Mouse (Mus musculus) cerebellum, adult 9-10 months (tissue): Measurements from ENCODE around the gene Gm37240.
"Not testable (repeated sequence)": the region's sequence is repeated elsewhere in the genome, so short reads cannot be mapped to it uniquely, and the experiment has no call there.

Source experiments
- DNase-seq: peaks from one replicate; pipeline ENCODE4 v3.0.0; 2022

Gm37240 gene

DNA sequence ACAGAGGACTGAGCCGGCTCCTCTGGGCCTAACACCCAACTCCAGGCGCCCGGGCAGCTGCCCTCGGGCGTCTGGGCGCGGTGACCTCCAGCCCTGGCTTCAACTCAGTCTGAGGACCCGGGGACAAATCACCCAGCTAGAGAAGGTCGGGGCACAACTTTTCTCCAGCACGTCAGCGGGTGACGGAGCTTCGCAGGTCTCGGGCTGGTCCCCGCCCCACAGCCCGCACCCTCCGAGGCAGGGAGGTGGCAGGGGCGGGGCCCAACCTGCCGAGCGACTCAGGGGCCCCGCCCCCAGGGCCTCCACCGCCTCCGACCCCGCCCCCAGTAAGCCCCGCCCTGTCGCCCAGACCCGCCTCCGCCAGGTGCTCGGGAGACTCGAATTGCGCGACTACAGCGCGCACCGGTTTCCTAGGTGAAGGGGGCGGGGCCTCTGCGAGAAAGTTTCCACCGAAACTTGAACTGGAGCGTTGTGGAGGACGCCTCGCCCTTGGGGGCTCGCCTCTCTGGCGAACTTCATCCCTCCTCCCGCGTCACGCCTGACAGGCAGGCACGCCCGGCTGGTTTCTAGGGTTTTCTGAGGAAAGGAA, at the start of gene Gm37240, which contains the start of gene Glt28d2:
Gene Gm37240, minus strand, starts transcription at position 280 of the 589 bp plus-strand sequence.
Gene Glt28d2, minus strand, starts transcription at position 278 of the 589 bp plus-strand sequence.
- peak; percentile 16 for DNase-seq

- no peak for DNase-seq
Measured at GRCm38 (mm10) chr3:85933586-85933985, 46.3 kb upstream of the Gm37240 start.

GRCm38 (mm10) chr3:85931859-85932258, 44.5 kb upstream of the Gm37240 start:
- no peak for DNase-seq

- DNase-seq: no peak
Measured at GRCm38 (mm10) chr3:85930671-85931255, 43.4 kb upstream of the Gm37240 start.

DNA sequence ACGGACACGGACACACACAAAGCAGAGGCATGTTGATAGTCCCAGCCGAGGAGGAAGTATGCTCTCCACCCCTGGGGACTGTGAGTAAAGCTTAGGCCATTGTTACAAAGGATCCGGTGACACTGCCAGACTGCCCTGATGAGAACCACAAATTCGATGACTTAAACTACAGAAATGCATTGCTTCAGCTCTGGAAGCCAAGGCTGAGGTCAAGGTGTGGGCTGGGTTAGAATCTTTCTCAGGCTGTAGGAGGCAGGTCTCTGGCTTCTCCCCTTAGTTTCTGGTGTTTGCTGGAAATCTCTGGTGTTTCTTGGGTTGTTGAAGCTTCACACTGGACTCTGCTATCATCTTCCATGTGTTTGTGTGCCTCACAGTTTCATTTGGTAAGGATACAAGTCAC, 42.4 kb upstream of the Gm37240 start:
- no peak for DNase-seq

GRCm38 (mm10) chr3:85928140-85928611, 40.9 kb upstream of the Gm37240 start:
- DNase-seq: peak; percentile 5

DNA sequence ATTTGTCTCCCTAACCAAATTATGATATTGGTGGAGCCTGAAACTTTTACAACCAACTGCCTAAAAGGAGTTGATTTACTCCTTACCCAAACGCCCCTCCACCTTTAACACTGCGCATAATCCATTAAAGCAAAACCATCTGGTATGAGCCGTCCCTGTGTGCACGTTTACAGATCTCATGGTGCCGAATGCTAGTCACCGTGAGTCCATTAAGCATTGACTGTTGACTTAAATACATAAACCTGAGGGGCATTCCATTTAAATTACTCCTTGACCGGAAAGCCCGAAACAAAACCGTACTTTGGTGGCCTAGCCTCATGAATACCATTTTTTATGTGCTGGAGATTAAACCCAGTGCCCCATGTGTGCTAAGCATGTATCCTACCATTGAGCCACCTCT, 40.0 kb upstream of the Gm37240 start:
- DNase-seq: no peak

DNA sequence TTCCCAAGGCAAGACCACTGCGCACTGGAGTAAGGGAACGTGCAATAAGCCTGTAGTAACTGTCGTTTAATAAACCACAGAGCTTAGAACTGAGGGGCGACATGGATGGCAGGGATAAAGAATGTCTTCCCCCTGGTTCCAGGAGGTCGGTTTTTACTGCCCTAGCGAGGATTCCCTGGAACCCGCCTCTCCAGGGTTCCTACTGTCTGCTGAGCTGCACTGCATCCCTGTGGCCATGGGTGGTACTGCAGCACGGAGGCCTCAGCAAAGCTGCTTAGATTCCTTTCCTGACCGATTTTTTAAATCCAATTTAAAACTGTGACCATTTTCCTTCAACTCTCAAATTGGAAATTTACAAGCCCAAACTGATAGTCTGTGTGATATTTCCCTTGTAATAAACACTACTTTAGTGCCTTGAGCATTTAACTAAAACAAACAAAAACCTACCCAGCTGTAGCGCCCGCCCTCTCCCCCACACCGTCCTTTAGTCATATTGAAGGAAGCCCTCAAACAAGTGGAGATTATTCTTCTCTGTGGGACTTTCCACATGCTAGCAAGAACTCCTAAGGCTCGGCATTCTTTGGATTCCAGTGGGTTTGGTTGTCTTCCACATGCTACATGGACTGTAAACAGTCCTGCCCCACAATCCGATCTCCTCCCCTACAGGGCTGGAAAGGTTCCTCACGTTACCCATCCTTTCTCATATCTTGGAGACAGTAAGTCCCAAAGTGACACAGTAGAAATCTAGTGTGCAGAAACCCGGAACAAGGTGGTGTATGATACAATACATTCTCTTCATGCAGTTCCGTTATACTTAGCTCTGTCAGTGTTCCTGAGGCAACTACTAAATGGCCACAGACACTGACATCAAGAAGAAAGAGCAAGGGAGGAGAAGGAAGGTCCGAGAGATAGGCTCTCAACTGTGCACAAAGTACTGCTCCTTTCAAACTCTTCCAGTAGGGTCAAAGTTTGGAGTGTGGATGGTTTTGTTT, 36.9 kb upstream of the Gm37240 start:
- peak; percentile 78 for DNase-seq

- DNase-seq: no peak
Measured at GRCm38 (mm10) chr3:85923343-85923742, 36.0 kb upstream of the Gm37240 start.

DNA sequence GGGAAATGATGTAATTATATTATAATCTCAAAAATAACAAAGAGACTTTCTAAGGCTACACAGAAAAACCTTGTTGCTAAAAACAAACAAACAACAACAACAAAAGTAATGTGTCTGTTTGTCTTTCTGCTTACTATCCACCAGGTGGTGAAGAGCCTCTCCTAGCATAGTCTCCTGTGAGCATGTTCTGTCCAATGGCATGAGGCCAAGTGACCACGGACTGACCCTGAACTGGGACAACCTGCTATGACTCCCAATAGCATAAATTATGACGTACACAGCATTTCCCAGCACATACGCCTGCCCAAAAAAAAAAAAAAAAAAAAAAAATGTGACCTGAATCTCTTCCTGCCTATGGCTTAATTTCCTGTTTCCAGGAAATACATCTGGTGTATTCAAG, 35.0 kb upstream of the Gm37240 start:
- DNase-seq: peak; percentile 11

GRCm38 (mm10) chr3:85920671-85921070, 33.4 kb upstream of the Gm37240 start:
- DNase-seq: not testable (repeated sequence)

DNA sequence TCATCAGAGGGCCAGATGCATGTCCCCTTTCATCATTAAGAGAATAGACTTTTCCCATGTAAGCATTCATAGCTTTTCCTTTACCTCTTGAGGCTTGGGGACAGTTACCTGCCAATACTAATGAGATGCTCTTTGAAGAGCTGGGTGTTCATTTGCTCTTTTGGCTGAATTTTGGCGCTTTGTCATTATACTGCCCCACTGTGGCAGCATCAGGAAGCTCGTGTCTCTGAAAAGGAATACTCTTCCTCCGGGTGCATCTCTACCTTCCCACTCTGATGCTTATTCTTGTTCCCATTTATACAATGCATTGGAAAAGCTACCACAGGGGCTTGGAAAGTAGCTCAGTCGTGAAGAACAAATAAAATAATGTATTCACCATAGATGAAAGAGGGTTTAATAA, 30.3 kb upstream of the Gm37240 start:
- peak; percentile 48 for DNase-seq

GRCm38 (mm10) chr3:85914806-85915205, 27.5 kb upstream of the Gm37240 start:
- DNase-seq: no peak

GRCm38 (mm10) chr3:85907136-85907535, 19.8 kb upstream of the Gm37240 start:
- DNase-seq: no peak

DNA sequence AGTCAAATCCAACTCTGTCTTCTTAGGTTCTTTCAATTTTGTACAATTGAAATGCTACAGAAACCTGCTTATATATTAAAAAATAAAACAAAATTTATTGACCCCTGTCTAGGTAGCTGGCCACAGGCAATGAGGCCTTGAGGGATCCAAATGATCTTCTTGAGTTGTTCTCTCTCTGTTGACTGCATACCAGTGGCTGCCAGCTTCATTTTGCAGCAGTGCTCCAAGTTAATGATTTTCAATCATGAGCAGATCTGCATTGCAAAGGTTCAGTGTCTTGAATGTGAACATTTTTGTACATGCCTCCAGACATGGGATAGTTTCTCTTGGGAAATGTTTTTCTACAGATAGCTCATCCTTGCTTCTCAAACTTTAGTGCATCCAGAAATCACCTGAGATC, 17.1 kb upstream of the Gm37240 start:
- DNase-seq: no peak

DNA sequence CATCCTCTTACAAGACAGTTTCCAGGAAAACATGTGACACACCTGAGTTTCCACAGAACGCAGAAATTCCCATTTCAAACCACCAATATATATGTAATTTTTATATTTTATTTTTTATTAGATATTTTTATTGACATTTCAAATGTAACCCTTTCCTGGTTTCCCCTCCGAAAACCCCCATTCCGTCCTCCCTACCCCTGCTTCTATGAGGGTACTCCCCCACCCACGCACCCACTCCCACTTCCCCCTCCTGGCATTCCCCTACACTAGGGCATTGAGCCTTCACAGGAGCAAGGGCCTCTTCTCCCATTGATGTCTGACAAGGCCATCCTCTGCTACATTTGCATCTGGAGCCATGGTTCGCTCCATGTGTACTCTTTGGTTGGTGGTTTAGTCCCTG, 7.7 kb upstream of the Gm37240 start:
- DNase-seq: no peak

GRCm38 (mm10) chr3:85891571-85891970, 4.3 kb upstream of the Gm37240 start:
- DNase-seq: no peak

DNA sequence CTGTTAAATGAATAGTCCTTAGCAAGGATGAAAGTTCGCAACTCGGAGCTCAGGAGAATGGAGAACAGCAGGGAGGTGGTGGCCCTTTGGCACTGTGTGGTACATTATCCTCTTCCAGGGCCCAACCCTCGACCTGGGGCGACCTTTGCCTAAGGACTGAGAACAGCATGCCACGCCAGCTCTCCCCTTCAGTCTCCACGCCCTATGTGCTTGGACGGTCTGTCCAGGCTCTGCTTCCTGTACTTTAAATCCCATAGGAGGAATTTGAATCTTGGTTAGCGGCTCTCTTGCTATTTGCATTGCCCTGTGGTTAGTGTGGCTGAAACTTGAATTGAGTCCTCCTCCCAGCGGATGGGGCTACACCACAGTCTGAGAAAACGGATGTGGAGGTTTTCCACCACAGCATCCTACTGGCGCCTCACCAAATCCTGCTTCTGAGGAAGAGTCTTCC, 928 bp upstream of the Gm37240 start:
- peak; percentile 4 for DNase-seq

DNA sequence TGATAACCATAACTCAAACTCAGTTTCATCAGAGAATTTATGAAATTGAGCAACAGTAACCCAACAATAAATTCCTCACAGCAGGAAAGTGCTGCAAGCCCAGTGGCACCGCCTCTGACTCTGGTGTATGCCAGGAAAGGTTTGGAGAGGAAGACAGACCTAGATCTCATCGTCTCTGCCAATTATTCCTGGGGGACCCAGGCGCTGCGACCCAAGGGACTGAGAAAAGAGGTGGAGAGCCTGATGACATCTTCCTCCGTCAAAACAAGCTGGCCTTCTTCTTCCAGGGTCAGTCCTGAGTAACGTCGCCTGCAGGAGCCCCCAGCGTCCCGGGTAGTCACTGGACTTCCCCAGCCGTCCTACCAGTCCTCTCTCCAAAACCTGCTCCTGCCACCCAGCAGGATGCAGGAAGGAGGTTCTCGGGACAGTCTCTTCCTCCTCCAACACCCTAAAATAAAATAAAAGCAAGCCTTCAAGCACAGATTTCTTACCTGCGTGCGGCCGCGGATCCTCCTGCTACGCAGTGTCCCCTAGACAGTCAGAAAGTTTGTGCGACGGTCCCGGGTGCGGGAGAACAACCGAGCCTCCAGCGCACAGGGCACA, 581 bp downstream of the Gm37240 start:
- DNase-seq: no peak

DNA sequence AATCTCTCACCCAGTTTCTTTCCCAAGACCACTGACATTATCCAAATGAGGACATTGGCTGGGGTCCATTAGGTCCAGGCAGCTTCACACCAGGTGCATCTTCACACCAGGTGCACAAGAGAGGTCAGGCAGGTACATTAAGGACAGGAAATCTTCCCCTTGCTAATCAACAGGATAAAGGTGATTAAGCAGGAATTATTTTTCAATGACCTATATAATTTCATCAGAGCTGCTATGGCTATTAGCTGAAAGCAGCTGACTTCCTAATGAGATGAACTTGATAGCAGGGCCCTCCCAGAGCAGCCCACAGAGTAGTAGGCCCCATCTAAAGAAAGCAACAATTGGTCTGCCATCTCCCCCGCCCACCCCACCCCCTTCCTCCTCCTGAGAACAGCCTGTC, 1.4 kb downstream of the Gm37240 start:
- no peak for DNase-seq

GRCm38 (mm10) chr3:85880687-85881086, 6.6 kb downstream of the Gm37240 start:
- DNase-seq: no peak

DNA sequence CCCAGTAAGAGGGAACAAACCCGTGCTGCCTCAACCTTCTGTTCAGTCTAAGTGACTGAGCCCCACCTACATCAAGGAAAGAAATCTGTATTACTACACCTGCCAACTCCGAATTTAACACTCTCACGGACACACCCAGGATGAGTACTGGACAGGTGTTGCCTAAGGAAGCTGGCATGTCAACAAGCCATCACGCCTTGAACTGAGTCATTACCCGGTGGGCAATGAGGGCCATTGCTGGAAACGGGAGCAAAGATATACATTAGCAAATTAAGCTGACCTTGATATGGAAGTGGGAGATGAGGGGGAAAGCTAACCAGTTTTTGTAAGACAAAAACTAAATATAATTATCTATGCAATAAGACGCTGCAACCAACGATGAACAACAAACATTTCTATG, 7.2 kb downstream of the Gm37240 start:
- no peak for DNase-seq

DNA sequence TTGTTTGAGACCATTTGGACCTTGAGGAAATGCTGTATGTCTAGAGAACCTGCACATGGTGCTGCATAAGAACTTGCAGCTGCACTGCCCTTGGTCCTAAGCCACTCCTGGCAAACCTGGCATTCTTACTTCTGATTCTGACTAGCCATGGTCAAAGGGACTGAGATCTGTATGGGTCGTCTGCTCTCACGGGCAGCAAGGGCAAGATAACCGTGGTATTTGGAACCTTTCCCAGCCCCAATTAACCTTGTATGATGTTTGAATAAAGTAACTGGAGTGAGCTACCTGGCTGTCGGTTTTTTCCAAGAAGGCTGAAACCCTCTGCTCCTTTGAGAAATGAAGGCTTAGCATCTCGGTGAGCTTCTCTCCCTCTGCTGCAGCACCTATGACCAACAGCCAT, 8.4 kb downstream of the Gm37240 start:
- no peak for DNase-seq
